Mouse (Mus musculus) ovary, adult 18-20 months (tissue): ENCODE results near the gene Klhl8.
A peak's percentile ranks its signal among the peaks of the same experiment; 100 is the strongest.

ENCODE experiments used
- DNase-seq: peaks from one replicate; pipeline ENCODE4 v3.0.0; 2022; ENCODE audit warnings: low spot score, mixed read lengths

The Klhl8 gene

DNA sequence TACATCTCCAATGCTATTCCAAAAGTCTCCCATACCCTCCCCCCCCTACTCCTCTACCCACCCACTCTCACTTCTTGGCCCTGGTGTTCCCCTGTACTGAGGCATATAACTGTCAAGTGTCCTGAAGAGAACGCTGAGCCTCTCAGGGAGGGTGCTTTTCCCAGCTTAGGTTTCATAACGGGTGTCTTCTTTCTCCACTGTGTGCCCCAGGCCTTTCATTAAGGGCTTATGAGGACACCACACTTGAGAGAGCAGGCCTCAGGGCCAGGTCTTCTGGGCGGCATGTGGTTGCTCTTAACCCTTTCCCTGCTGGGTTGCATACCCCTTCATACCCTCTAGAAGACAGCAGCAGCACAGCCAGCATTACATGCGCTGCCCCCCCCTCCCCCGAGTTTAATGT, 64.5 kb downstream of the Klhl8 start:
- DNase-seq = no peak

GRCm38 (mm10) chr5:103846154-103846551, 64.9 kb downstream of the Klhl8 start:
- no peak for DNase-seq

DNA sequence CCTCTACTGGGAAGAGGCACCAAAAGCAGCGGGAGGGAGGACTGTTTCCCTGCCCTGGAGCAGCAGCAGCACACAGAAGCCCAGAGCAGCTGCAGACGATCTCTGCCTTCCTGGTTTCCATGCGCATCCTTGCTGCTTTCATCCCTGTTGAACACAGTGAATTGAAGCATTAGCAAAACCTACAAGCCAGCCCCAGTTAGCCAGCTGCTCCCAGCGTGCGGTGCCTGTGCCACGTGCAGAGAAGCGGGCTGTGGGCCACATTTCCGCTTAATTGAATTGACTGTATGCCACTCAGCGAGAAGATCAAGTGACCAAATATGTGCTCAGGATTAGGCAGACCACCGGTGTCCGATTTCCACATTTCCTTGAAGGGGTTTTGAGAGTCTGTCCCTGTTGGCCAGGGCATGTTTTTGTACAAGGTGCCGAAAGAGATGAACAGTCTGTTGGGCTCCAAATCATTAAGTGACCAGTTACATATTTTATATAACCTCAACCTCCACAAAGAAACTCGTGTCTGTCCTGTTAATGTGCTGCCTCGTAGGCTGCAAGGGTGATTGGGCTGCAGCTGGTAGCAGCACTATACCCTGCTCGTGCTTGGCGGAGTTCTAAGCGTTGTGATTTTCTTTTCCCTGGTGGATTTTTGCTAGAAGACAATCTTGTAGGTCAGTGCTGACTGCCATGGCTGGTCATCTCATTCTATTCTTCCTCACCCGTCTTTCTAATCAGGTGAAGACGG, 65.5 kb downstream of the Klhl8 start:
- DNase-seq = no peak

DNA sequence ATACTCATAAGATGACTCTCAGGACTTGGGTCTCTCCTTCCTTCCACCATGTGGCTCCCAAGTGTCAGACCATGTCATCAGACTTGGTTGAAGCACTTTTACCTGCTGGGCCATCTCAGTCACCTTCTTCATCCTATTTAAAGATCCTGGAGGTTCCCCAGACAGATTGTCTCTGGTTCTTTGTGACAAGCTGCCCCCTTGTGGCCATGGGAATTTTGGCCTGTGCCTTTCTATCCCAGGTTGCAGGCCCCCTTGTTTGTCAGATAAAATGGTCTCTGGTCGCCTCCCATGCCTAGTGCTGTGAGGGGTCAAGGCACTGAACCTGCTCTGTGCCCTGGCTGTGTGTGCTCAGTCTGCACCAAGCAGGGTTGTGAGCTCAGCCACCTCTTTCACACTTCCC, 67.1 kb downstream of the Klhl8 start:
- DNase-seq = no peak

DNA sequence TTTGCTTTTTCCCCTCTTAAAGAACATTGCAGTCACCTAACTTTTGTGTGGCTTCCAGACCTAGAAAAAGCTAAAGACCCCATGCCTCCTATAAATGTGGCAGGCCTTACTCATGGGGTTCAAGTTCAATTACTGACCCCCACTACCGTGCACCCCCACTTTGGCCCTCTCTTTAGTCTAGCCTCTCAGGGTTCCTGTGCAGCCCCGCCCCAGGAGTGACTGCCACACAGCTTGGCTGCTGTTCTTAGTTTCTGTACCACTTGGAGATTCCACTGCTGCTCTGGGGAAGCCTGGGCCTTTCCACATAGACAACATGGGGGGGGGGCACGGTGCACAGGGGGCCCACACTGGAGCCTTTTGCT, 71.8 kb downstream of the Klhl8 start:
- no peak for DNase-seq

GRCm38 (mm10) chr5:103838550-103839264, 72.4 kb downstream of the Klhl8 start:
- DNase-seq = no peak

DNA sequence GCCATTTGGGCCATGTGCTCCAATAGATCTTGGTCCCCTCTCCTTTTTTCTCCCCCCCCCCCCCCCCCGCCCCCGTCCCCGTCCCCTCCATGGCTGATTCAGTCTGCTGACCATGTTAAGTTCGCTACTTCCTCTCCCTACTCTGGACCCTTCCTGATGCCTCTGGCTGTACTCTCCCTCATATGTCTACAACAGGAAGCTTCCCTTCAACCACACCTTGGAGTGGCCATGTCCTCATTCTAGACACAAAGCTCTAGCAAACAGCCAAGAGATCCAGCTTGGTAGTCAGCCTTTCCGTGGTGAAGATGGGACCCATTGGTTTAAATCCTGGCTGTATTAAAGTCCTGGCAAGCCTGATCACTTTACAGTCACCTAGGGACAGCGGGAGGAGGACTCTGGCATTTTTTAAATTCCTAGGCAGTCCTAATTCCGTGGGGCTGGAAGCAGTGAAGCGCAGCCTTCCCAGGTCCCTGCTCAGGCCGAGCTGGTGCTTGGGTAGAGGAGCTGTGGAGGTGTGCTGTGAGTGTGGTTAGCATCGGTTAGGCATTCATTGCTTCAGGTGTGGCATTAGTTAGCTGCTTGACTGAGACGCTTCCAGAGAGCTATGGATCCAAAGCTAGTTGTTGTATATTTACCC, 74.8 kb downstream of the Klhl8 start:
- no peak for DNase-seq

DNA sequence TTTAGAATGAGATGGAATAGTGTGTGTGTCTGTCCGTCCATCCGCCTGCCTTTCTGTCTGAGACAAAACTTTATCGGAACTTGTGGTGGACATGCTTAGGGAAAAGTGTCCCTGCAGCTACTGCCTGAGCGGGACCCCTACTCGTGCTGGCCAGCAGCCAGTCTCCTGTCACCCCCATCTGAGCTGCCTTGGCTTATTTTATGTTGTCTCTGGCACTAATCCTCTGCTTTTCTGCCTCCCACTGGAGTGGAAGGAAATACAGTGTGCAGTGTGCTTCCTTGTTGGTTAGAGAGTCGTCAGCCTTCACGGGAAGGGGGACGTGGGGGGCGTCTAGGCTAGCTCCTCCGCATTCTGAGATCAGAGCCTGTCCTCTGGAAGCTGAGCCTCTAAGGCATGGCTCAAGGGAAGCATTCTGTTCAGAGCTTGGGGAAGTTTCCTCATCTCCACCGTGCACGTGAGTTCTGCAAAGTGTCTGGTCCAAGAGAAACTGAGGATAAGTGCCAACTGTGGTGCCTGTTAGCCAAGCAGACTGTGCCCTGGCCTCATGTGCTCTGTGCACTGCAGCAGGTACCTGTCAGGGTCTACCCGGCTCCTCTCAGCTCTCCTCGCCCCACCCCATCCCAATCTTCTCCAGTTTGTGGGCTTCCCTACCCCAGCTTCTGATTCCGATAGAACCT, 75.5 kb downstream of the Klhl8 start:
- DNase-seq = no peak

DNA sequence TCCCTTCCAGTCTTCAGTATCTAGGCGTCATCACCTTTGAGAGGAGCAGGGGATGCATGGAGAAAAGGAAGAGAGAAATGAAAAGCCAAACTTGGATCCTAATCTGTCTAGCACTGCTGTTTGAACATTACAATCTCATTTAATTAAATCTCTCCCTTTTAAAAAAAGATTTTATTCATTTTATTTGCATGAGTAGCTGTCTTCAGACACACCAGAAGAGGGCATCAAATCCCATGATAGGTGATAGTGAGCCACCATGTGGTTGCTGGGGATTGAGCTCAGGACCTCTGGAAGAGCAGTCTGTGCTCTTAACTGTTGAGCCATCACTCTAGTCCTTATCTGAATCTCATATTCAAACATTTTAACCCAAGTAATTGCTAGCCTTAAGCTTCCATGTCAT, 80.2 kb downstream of the Klhl8 start:
- DNase-seq = no peak

DNA sequence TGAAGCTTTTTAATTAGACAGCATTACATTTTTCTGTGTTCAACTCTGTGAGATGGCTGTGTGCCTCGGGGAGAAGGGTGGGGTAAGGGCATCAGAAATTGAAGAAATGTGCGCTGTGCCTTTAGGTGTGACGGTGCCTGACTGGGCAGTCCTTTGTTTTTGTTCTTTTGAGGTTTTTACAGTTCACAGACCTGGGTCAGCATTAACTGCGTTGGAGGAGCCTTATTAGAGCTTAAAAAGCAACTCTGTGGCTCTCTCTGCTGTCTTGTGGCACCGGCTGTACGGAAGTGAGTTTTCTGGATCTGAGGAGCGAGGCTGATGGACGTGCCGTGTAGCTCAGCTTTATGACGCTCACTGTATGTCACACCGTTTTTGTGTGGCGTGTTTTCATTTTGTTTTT, 81.9 kb downstream of the Klhl8 start:
- DNase-seq = no peak

GRCm38 (mm10) chr5:103828729-103829128, 82.3 kb downstream of the Klhl8 start:
- DNase-seq = no peak

DNA sequence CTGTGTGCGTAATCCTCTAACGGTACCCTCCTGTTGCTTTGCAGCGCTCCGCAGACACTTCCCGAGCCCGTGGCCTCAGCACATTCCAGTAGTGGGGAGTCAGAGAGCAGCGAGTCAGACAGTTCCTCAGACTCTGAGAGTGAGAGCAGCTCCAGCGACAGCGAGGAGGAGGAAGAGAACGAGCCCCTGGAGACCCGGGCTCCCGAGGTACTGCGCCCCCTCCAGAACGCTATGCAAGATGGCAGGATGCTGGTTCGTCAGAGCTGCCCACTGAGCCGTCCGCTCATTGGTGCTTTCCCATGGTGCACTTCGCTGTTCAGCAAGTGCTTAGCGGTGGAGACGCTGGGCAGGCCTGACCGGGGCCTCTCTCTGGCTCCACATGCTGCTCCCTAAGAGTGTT, 82.8 kb downstream of the Klhl8 start:
- DNase-seq = no peak

DNA sequence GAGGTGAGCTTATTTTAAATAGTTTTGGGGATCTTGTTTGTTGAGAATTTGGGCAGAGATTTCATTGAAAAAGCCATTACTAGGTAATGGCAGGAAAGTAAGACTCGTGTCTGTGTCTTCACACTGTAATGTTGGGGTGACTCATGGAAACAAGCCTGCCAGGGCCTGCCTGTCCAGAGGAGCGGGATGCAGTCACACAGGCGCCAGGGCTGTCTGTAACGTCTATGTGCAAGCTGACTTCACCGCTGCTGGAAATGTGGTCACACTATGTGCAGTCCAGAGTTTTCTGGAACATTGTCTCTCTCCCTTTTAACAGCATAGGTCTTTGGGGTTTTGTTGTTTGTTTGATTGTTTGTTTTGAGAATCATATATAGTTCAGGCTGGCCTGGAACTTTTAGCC, 88.1 kb downstream of the Klhl8 start:
- no peak for DNase-seq

GRCm38 (mm10) chr5:103821500-103822298, 89.4 kb downstream of the Klhl8 start:
- DNase-seq = no peak

- no peak for DNase-seq
Observed at GRCm38 (mm10) chr5:103821062-103821461, 90.0 kb downstream of the Klhl8 start.

GRCm38 (mm10) chr5:103819674-103820073, 91.4 kb downstream of the Klhl8 start:
- no peak for DNase-seq

- DNase-seq = no peak
Observed at GRCm38 (mm10) chr5:103818602-103819001, 92.5 kb downstream of the Klhl8 start.

- peak; percentile 62 for DNase-seq
Observed at GRCm38 (mm10) chr5:103817754-103818153, 93.3 kb downstream of the Klhl8 start.

DNA sequence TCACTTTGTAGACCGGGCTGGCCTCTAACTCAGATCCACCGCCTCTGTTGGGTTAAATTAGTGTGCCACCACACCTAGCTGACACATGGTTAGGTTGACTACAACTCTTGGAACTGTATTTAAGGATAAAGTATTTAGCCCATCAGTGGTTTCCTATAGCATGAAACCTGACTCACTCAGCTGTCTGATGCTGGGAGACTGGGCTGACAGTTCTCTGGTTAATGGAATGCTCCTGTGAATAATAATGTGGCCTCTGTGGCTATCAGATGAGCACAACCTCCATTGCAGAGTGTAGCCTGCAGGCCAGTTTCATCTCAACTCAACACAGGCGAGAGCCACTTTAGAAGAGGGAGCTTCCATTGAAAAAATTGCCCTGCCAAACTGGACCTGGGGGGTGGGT, 94.3 kb downstream of the Klhl8 start:
- DNase-seq = no peak

DNA sequence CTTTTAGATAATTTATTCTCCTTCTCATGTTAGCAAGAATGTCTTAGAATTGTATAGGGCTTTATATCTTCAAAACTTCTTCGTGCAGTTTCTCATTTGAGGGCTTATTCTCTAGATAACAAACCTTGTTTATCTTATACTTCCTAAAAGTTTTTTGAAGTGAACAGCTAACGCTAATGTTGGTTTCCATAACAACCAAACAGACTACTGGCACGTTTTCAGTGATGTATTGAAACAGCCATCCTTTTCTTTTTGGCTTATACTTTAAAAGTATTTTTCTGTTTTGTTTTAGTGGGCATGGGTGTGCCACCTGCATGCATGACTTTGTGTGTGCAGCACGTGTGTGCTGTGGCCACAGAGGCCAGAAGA, 95.8 kb downstream of the Klhl8 start:
- DNase-seq = no peak

- no peak for DNase-seq
Observed at GRCm38 (mm10) chr5:103814551-103815248, 96.4 kb downstream of the Klhl8 start.
